ENCODE assay signal across 7 mouse cellular contexts in genomic region chr13:31821050-31821449, GRCm38 (mm10). TPM values are rescaled to one million over a fixed set of nuclear protein-coding genes. Genes with fewer than 3 reads are reported as not detected.
A peak's percentile ranks its signal among the peaks of the same experiment; 100 is the strongest.
DNase-seq lines count a peak whose midpoint lies in the region; ATAC-seq and TF ChIP-seq lines count a peak whose summit lies in the region.

No protein-coding gene starts in this region.

- H3K9me3 ChIP-seq in lung, embryonic 16.5 days (ENCODE audit: control insufficient read depth, low read length) = no peaks in the 10 kb centered on the region
- H3K9me3 ChIP-seq in heart, embryonic 16.5 days (replicated peaks; ENCODE audit: control insufficient read depth, low read length) = no peaks in the 10 kb centered on the region
- no peaks in the 10 kb centered on the region for H3K9me3 ChIP-seq in liver, embryonic 14.5 days (ENCODE audit: control insufficient read depth, low read length)
- H3K9me3 ChIP-seq in stomach, postnatal 0 days (ENCODE audit: control insufficient read depth, low read length) = no peaks in the 10 kb centered on the region

- no peak for TF ChIP-seq CTCF in liver, embryonic 14.5 days (IDR thresholded peaks at IDR 0.05; ENCODE audit: low read depth)
- no peak for TF ChIP-seq CTCF in stomach, postnatal 0 days (IDR thresholded peaks at IDR 0.05; ENCODE audit: low read depth)

- no peak for ATAC-seq in lung, embryonic 16.5 days (ENCODE audit: low read depth)
- ATAC-seq in heart, embryonic 16.5 days (replicated peaks; ENCODE audit: extremely low read depth, insufficient read depth, low FRiP score) = peak; percentile 71; the same call in 1 of the 2 replicates
- ATAC-seq in liver, embryonic 14.5 days (ENCODE audit: insufficient read depth) = no peak
- ATAC-seq in stomach, postnatal 0 days (ENCODE audit: low FRiP score, low TSS enrichment) = no peak

- H3K27me3 ChIP-seq in lung, embryonic 16.5 days (ENCODE audit: control insufficient read depth, insufficient read depth, low read depth, low read length) = peaks cover 42% of the 10 kb centered on the region
- H3K27me3 ChIP-seq in heart, embryonic 16.5 days (ENCODE audit: control insufficient read depth, insufficient read depth, low read length) = peaks cover 16% of the 10 kb centered on the region
- H3K27me3 ChIP-seq in liver, embryonic 14.5 days (ENCODE audit: control insufficient read depth, insufficient read depth, low read length) = peaks cover 3% of the 10 kb centered on the region; the same call in 1 of the 2 replicates
- no peaks in the 10 kb centered on the region for H3K27me3 ChIP-seq in stomach, postnatal 0 days (ENCODE audit: control insufficient read depth, insufficient read depth, low read length)

- peak overlapping the region; percentile 48; the same call in 1 of the 2 replicates for H3K9ac ChIP-seq in lung, embryonic 16.5 days (ENCODE audit: low read length)
- H3K9ac ChIP-seq in heart, embryonic 16.5 days (ENCODE audit: low read length) = peak overlapping the region; percentile 63
- no peak overlapping the region for H3K9ac ChIP-seq in liver, embryonic 14.5 days (replicated peaks)
- H3K9ac ChIP-seq in stomach, postnatal 0 days (ENCODE audit: low read length) = no peak overlapping the region; the same call in 1 of the 2 replicates

- peak overlapping the region; percentile 40 for H3K4me3 ChIP-seq in lung, embryonic 16.5 days (ENCODE audit: low read length)
- peak overlapping the region; percentile 43 for H3K4me3 ChIP-seq in heart, embryonic 16.5 days (ENCODE audit: low read length)
- no peak overlapping the region; a peak in 1 of 4 replicates for H3K4me3 ChIP-seq in liver, embryonic 14.5 days (ENCODE audit: insufficient read depth in 1 of 2, low read depth in 2 of 2, low read length in 2 of 2)
- H3K4me3 ChIP-seq in stomach, postnatal 0 days (ENCODE audit: low read depth, low read length) = peak overlapping the region; percentile 25

- no peak for TF ChIP-seq EP300 in liver, embryonic 14.5 days (IDR thresholded peaks at IDR 0.05; ENCODE audit: low read depth)
- TF ChIP-seq EP300 in stomach, postnatal 0 days (optimal IDR thresholded peaks at IDR 0.05) = no peak

- no peak overlapping the region for H3K27ac ChIP-seq in lung, embryonic 16.5 days (ENCODE audit: low read length)
- peak overlapping the region; percentile 51 for H3K27ac ChIP-seq in heart, embryonic 16.5 days (ENCODE audit: low read length)
- H3K27ac ChIP-seq in liver, embryonic 14.5 days = no peak overlapping the region
- H3K27ac ChIP-seq in stomach, postnatal 0 days (replicated peaks) = no peak overlapping the region

- no peak for DNase-seq in lung, adult 18-20 months
- DNase-seq in liver, embryonic 14.5 days (ENCODE audit: low read depth in 3 of 3, low spot score in 3 of 3) = no peak
- no peak for DNase-seq in stomach, postnatal 0 days (ENCODE audit: low spot score)
- no peak for DNase-seq in layer of hippocampus, postnatal 14 days (ENCODE audit: low spot score in 2 of 2)
- DNase-seq in thymus, postnatal 14 days = no peak

- no peaks in the 10 kb centered on the region for H3K36me3 ChIP-seq in lung, embryonic 16.5 days (ENCODE audit: control insufficient read depth, insufficient read depth, low read length)
- no peaks in the 10 kb centered on the region for H3K36me3 ChIP-seq in heart, embryonic 16.5 days (ENCODE audit: control insufficient read depth, insufficient read depth)
- no peaks in the 10 kb centered on the region for H3K36me3 ChIP-seq in liver, embryonic 14.5 days (replicated peaks; ENCODE audit: control insufficient read depth, insufficient read depth, low read depth)
- no peaks in the 10 kb centered on the region for H3K36me3 ChIP-seq in stomach, postnatal 0 days (ENCODE audit: control insufficient read depth, insufficient read depth, low read length)

- WGBS in lung, embryonic 16.5 days = 36% methylated on average over 6 of the region's 6 CpGs
- WGBS in heart, embryonic 16.5 days = 6% methylated on average over 6 of the region's 6 CpGs
- WGBS in liver, embryonic 14.5 days (ENCODE audit: insufficient replicate concordance) = 30% methylated on average over 6 of the region's 6 CpGs
- 51% methylated on average over 6 of the region's 6 CpGs for WGBS in stomach, postnatal 0 days

- H3K4me1 ChIP-seq in lung, embryonic 16.5 days (replicated peaks; ENCODE audit: control insufficient read depth, insufficient read depth, low read length) = peaks cover 7% of the 10 kb centered on the region
- H3K4me1 ChIP-seq in heart, embryonic 16.5 days (ENCODE audit: control insufficient read depth, insufficient read depth, low read length) = peaks cover 12% of the 10 kb centered on the region
- 0 out of 4 replicates have a peak, but pooled peaks cover 0 to 4% of the 10 kb centered on the region in 2 experiments for H3K4me1 ChIP-seq in liver, embryonic 14.5 days (replicated peaks; ENCODE audit: control insufficient read depth in 2 of 2, insufficient read depth in 2 of 2, low read length in 1 of 2)
- H3K4me1 ChIP-seq in stomach, postnatal 0 days (replicated peaks; ENCODE audit: control insufficient read depth, insufficient read depth) = no peaks in the 10 kb centered on the region

- H3K4me2 ChIP-seq in lung, embryonic 16.5 days (ENCODE audit: low read depth, low read length) = peak overlapping the region; percentile 59
- H3K4me2 ChIP-seq in heart, embryonic 16.5 days (ENCODE audit: low read depth, low read length) = peak overlapping the region; percentile 69
- peak overlapping the region; percentile 17 for H3K4me2 ChIP-seq in liver, embryonic 14.5 days (ENCODE audit: low read depth)
- peak overlapping the region; percentile 52 for H3K4me2 ChIP-seq in stomach, postnatal 0 days (replicated peaks; ENCODE audit: low read depth)

RNA-seq across cellular contexts. Expression of gene Foxc1, which starts 14.6 kb away (rescaled TPM):
- polyA plus RNA-seq in lung, embryonic 16.5 days (2015; fragmentation: Nextera tagmentation; extraction: Ambion mirVana) = 0.24 and 0.30 TPM in 2 replicates
- polyA plus RNA-seq in heart, embryonic 16.5 days (2015; fragmentation: Nextera tagmentation; extraction: Ambion mirVana) = 0.77 and 1.0 TPM in 2 replicates
- polyA plus RNA-seq in liver, embryonic 14.5 days (2012; rRNA removed) = 0.01 and 0.02 TPM in 2 replicates
- polyA plus RNA-seq in liver, embryonic 14.5 days (2014; fragmentation: Nextera tagmentation; extraction: Ambion mirVana) = 0.01 TPM in 1 of 2 replicates, not detected in the other
- 0.13 and 0.15 TPM in 2 replicates for polyA plus RNA-seq in stomach, postnatal 0 days (2015; fragmentation: Nextera tagmentation; extraction: Ambion mirVana)
- 1 to 10 TPM; 5.4 to 6.1 TPM for total RNA-seq in layer of hippocampus, postnatal 14 days (2021)

Comparison
In these comparisons a context has a peak if more than half of its experiments do, and no peak if none do; other contexts are left out.
1. H3K4me2 ChIP-seq: peak in every context shown above with its lines; median percentile 69 in heart, embryonic 16.5 days; 59 in lung, embryonic 16.5 days; 52 in stomach, postnatal 0 days; 17 in liver, embryonic 14.5 days.
2. H3K4me3 ChIP-seq: peak in lung, embryonic 16.5 days (single experiment), heart, embryonic 16.5 days (single experiment) and stomach, postnatal 0 days (single experiment); none in liver, embryonic 14.5 days (0 of 2).
3. H3K9ac ChIP-seq: peak in lung, embryonic 16.5 days (single experiment) and heart, embryonic 16.5 days (single experiment); none in liver, embryonic 14.5 days (single experiment) and stomach, postnatal 0 days (single experiment).